Mouse (Mus musculus) urinary bladder, postnatal 0 days (tissue): Measurements from ENCODE around the gene Eif4e2. TPM values are rescaled to one million over a fixed set of nuclear protein-coding genes. Genes with fewer than 3 reads are reported as not detected.

Experiments
- polyA plus RNA-seq: library from polyadenylated mRNA; unstranded; fragments of >200 nt; fragmentation: Nextera tagmentation; extraction: Ambion mirVana; gene quantifications from 2 replicates; pipeline ENCODE4 v1.2.1, GENCODE M21; 2015

The Eif4e2 gene
- 134 and 140 TPM in 2 replicates for polyA plus RNA-seq

DNA sequence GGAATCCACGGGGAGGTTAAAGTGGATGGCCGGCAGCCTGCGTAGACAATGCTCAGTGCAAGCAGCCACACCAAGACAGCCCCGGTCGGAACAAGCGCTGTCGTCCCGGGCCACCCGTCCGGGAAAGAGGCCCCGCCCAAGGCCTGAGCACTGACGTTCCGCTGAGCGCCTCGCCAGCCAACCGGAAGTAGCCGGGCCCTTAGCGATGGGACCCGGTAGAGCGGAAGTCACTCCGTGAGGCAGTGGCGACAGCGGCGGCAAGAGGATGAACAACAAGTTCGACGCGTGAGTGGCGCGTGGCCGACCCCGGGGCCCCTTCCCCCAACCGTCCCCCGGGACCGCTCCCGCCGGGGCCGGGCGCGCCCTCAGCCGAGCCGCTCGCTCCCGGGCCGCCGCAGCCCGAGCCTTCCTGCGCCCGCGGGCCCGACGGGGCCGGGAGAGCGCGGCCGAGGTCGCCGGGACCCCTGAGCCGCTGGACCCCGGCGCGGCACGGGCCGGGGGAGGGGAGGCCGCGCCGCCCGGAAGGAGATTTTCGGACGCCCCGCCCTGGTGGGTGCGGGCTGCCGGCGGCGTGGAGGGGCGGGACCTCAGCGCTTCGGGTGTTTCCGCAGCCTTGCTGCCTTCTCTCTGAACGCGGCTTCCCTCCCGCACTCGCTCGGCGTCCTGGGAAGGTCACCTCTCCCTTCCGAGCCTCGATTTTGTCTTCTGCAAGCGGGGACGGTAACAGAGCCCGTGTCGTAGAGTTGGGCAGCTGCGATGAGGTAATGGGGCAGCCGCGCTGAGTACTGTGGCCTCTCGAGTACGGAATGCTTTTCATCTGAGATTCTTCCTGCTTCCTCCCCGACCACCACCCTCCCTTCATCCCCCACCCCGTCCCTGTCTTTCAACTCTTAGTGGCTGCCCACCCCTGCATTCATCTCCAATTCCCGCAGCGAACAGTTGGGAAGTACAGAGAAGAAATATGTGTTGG, at the start of gene Eif4e2:
TSS of gene Eif4e2 (plus strand) at position 180 of the 970 bp plus-strand sequence.

DNA sequence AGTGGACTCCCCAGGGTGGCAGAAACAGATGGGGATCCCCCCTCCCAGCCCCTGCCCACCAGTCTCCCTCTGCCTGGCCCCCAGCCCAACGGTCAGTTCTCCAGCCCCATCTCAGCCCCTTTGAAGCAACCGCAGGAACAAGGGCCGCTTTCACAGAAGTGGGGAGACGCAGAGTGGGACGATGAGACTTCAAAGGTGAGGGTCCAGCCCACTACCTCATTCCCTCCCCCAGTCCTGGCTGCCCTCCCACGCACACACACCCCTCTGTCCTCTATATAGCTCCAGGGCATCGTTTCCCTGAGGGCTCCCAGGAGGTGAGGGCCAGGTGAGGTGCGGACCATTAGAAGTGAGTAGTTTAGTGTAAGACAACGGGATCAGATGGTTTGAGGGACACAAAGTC, 30.7 kb upstream of the Eif4e2 start, which contains the start of gene Prss56:
TSS of gene Prss56 (plus strand) at position 301 of the 400 bp plus-strand sequence.

DNA sequence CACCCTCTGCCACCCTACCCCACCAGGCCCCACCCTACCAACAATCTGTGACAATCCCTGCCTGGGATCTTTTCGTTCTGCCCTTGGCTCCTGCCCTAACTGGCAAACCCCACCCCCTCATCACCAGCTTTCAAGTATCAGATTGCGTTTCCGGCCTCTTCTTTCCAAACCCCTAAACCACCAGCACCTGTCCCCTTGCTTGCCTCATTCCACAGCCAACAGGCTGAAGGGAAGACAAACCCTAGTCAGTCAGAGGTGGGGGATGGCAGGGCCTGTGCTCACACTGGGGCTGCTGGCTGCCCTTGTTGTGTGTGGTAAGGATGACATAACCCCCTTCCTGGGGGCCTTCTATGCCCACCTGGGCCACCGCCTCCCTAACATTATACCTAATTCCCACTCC, 23.3 kb upstream of the Eif4e2 start, which contains the start of gene Chrnd:
TSS of gene Chrnd (plus strand) at position 179 of the 400 bp plus-strand sequence.

DNA sequence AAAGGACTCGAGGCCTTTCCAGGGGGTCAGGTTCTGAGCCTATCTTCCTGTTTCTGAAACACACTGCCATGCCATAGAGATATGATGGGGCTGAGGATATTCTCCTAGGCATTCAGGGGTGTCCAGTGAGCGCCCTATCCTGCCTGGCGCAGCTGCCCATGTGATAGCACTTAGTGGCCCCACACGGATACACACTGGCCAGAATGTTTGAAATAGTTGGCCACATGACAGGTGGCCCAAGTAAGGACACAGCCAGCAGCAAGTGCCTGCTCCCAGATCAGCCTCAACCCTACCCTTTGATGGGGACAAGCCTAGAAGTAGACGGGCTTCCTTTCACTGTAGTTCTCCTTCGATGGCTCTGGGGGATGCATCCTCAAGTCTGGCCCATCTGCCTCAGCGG, 9.2 kb upstream of the Eif4e2 start, which contains the start of gene Chrng:
TSS of gene Chrng (plus strand) at position 193 of the 400 bp plus-strand sequence.

DNA sequence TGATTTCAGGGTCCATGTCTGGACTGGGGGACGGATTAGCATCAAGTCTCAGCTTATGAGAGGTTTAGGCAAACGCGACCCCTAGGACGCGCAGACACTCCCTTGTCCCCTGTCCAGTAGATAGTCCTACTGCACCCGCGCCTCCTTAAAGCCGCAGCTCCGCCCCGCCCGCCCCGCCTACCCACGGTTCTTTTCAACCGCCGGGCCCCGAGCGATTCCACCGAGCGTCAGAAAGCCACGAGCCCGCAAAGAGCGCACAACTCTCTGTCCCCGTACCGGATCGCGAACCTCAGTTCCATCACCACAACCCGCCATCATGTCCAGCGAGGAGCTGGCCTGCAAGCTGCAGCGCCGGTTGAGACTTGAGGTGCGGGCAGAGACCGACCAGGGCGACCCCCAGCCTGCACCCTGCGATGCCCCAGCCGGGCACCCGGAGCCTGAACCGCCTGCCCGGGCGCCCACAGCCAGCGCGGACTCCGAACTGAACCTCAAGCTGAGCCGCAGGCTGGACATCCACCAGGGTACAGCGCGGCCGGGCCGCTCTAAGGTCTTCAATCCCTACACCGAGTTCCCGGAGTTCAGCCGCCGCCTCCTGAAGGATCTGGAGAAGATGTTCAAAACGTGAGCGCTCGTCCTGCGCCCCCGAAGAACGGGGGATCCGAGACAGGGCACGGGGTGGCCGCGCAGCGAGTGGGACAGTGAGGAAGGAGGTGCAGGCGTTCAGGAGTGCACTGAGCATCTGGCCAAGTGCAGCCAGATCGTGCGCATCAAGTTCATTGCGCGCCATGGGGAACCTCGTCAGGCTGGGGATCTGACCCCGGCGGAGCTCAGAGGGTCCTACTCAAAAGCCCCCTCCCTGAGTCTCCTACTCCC, 50.7 kb downstream of the Eif4e2 start, which contains the start of gene Efhd1:
TSS of gene Efhd1 (plus strand) at position 230 of the 873 bp plus-strand sequence.

Other genes starting within 250 kb of the Eif4e2 start
- gene Alppl2, start 124.0 kb upstream of the Eif4e2 start, polyA plus RNA-seq: 0.07 and 0.68 TPM in 2 replicates
- gene Alpi, start 112.3 kb upstream of the Eif4e2 start, polyA plus RNA-seq: not detected in 2 replicates
- gene Akp3, start 88.9 kb upstream of the Eif4e2 start, polyA plus RNA-seq: not detected in 2 replicates
- 1.1 and 1.6 TPM in 2 replicates for gene Ecel1, start 57.4 kb upstream of the Eif4e2 start, polyA plus RNA-seq
- gene Prss56, start 30.6 kb upstream of the Eif4e2 start, polyA plus RNA-seq: 0.16 TPM in 1 of 2 replicates, not detected in the other
- not detected in 2 replicates for gene Chrnd, start 23.3 kb upstream of the Eif4e2 start, polyA plus RNA-seq
- gene Chrng, start 9.3 kb upstream of the Eif4e2 start, polyA plus RNA-seq: not detected in 2 replicates
- gene Efhd1, start 50.4 kb downstream of the Eif4e2 start, polyA plus RNA-seq: 0.28 and 0.54 TPM in 2 replicates
- 22.1 and 22.4 TPM in 2 replicates for gene Gigyf2, start 113.1 kb downstream of the Eif4e2 start, polyA plus RNA-seq
- gene Kcnj13, start 180.8 kb downstream of the Eif4e2 start, polyA plus RNA-seq: 0.15 and 0.17 TPM in 2 replicates